Mouse (Mus musculus): ENCODE measurements around the gene Trp53tg5. TPM values are rescaled to one million over a fixed set of nuclear protein-coding genes. Genes with fewer than 3 reads are reported as not detected.

Gene Trp53tg5
- polyA plus RNA-seq, 1 experiment from 2014 or later: not detected

DNA sequence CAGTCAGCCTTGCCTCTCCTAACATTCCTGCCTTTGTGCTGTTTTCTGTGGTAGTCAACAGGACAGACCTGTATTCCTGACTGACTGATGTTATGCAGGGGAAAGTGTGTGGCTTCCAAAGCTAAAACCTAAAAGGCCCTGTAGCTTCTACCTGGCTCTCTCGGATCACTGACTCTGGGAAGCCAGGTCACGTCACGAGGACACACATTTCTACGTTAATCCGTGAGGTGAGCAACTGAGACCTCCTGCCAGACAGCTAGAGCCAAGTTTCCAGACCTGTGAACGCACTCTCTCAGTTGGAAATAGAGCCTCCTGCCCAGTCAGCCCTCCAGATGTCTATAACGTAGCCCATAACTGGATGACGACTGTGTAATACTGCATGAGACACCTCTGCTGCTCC lies 51.5 kb downstream of the Trp53tg5 start:
- H3K4me3 ChIP-seq (ENCODE audit: low read depth, low read length): no peak overlapping the region
- H3K4me2 ChIP-seq (ENCODE audit: low read depth, low read length, severe bottlenecking): no peak overlapping the region
- H3K36me3 ChIP-seq (ENCODE audit: control insufficient read depth, insufficient read depth, low read length): no peaks in the 10 kb centered on the region
- WGBS: 90% methylated on average over 8 of the region's 8 CpGs
- H3K27me3 ChIP-seq (ENCODE audit: control insufficient read depth, insufficient read depth, low read length): no peaks in the 10 kb centered on the region
- H3K9ac ChIP-seq (ENCODE audit: low read length): no peak overlapping the region
- no peak for DNase-seq (ENCODE audit: low spot score)
- ATAC-seq (replicated peaks; ENCODE audit: low FRiP score): no peak
- H3K27ac ChIP-seq (ENCODE audit: low read depth, low read length): no peak overlapping the region
- no peaks in the 10 kb centered on the region for H3K4me1 ChIP-seq (replicated peaks; ENCODE audit: control insufficient read depth, insufficient read depth, low read length)
- no peaks in the 10 kb centered on the region for H3K9me3 ChIP-seq (ENCODE audit: control insufficient read depth, low read length)

DNA sequence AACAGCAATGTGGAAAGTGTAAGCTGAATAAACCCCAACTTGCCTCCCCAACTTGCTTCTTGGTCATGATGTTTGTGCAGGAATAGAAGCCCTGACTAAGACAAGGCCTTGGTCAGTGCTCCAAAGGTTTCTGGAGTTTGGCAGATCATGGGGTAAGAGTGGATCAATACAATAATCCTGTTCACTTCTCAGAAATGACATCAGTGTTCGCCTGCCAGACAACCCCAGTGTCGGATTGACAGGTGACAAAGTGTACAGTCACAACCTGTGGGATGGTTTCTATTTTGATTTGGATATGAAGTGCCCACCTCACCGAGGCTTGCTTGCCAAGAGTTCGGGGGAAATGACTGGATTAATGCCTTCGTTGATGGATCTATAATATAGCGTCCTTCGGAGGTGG lies 52.2 kb downstream of the Trp53tg5 start:
- Histone ChIP-seq H3K36me3 (ENCODE audit: control insufficient read depth, insufficient read depth, low read length) (no peaks in the 10 kb centered on the region), H3K4me3 (ENCODE audit: low read depth, low read length) (no peak overlapping the region), H3K9ac (ENCODE audit: low read length) (no peak overlapping the region), H3K27ac (ENCODE audit: low read depth, low read length) (no peak overlapping the region), H3K4me1 (replicated peaks; ENCODE audit: control insufficient read depth, insufficient read depth, low read length) (no peaks in the 10 kb centered on the region), H3K9me3 (ENCODE audit: control insufficient read depth, low read length) (no peaks in the 10 kb centered on the region), H3K4me2 (ENCODE audit: low read depth, low read length, severe bottlenecking) (no peak overlapping the region), H3K27me3 (ENCODE audit: control insufficient read depth, insufficient read depth, low read length) (no peaks in the 10 kb centered on the region)
- ATAC-seq (replicated peaks; ENCODE audit: low FRiP score) (no peak), DNase-seq (ENCODE audit: low spot score) (no peak)
- WGBS: 89% methylated on average over 7 of the region's 7 CpGs

Other genes with a start within 250 kb of the Trp53tg5 start
- gene Svs2, start 235.3 kb downstream of the Trp53tg5 start, polyA plus RNA-seq (2014; fragmentation: Nextera tagmentation; extraction: Ambion mirVana): not detected in 2 replicates
- not detected in 2 replicates for gene Svs3b, start 217.1 kb downstream of the Trp53tg5 start, polyA plus RNA-seq (2014; fragmentation: Nextera tagmentation; extraction: Ambion mirVana)
- gene Svs4, start 195.3 kb downstream of the Trp53tg5 start, polyA plus RNA-seq (2014; fragmentation: Nextera tagmentation; extraction: Ambion mirVana): not detected in 2 replicates
- gene Svs3a, start 184.5 kb downstream of the Trp53tg5 start, polyA plus RNA-seq (2014; fragmentation: Nextera tagmentation; extraction: Ambion mirVana): not detected in 2 replicates
- gene Svs6, start 157.0 kb downstream of the Trp53tg5 start, polyA plus RNA-seq (2014; fragmentation: Nextera tagmentation; extraction: Ambion mirVana): not detected in 2 replicates
- not detected in 2 replicates for gene Svs5, start 141.0 kb downstream of the Trp53tg5 start, polyA plus RNA-seq (2014; fragmentation: Nextera tagmentation; extraction: Ambion mirVana)
- gene Slpi, start 84.6 kb downstream of the Trp53tg5 start, polyA plus RNA-seq (2014; fragmentation: Nextera tagmentation; extraction: Ambion mirVana): 0.31 and 0.32 TPM in 2 replicates
- not detected in 2 replicates for gene Rbpjl, start 70.6 kb downstream of the Trp53tg5 start, polyA plus RNA-seq (2014; fragmentation: Nextera tagmentation; extraction: Ambion mirVana)
- not detected in 2 replicates for gene Matn4, start 68.6 kb downstream of the Trp53tg5 start, polyA plus RNA-seq (2014; fragmentation: Nextera tagmentation; extraction: Ambion mirVana)
- 15.3 and 15.9 TPM in 2 replicates for gene Sdc4, start 29.8 kb downstream of the Trp53tg5 start, polyA plus RNA-seq (2014; fragmentation: Nextera tagmentation; extraction: Ambion mirVana)
- gene Sys1, start 16.8 kb downstream of the Trp53tg5 start, polyA plus RNA-seq (2014; fragmentation: Nextera tagmentation; extraction: Ambion mirVana): 63.4 and 71.2 TPM in 2 replicates
- 3.2 and 7.3 TPM in 2 replicates for gene Gm20458, start 12.8 kb downstream of the Trp53tg5 start, polyA plus RNA-seq (2014; fragmentation: Nextera tagmentation; extraction: Ambion mirVana)
- 3.4 and 3.6 TPM in 2 replicates for gene Dbndd2, start 12.4 kb upstream of the Trp53tg5 start, polyA plus RNA-seq (2014; fragmentation: Nextera tagmentation; extraction: Ambion mirVana)
- 51.3 and 60.3 TPM in 2 replicates for gene Pigt, start 23.8 kb upstream of the Trp53tg5 start, polyA plus RNA-seq (2014; fragmentation: Nextera tagmentation; extraction: Ambion mirVana)
- 35.1 and 44.4 TPM in 2 replicates for gene Wfdc2, start 88.7 kb upstream of the Trp53tg5 start, polyA plus RNA-seq (2014; fragmentation: Nextera tagmentation; extraction: Ambion mirVana)
- not detected in 2 replicates for gene Spint3, start 99.7 kb upstream of the Trp53tg5 start, polyA plus RNA-seq (2014; fragmentation: Nextera tagmentation; extraction: Ambion mirVana)
- gene Wfdc6a, start 111.7 kb upstream of the Trp53tg5 start, polyA plus RNA-seq (2014; fragmentation: Nextera tagmentation; extraction: Ambion mirVana): not detected in 2 replicates
- gene Eppin, start 119.9 kb upstream of the Trp53tg5 start, polyA plus RNA-seq (2014; fragmentation: Nextera tagmentation; extraction: Ambion mirVana): not detected in 2 replicates
- gene Wfdc6b, start 139.8 kb upstream of the Trp53tg5 start, polyA plus RNA-seq (2014; fragmentation: Nextera tagmentation; extraction: Ambion mirVana): not detected in 2 replicates
- not detected in 2 replicates for gene Wfdc8, start 139.9 kb upstream of the Trp53tg5 start, polyA plus RNA-seq (2014; fragmentation: Nextera tagmentation; extraction: Ambion mirVana)
- not detected in 2 replicates for gene Wfdc16, start 165.1 kb upstream of the Trp53tg5 start, polyA plus RNA-seq (2014; fragmentation: Nextera tagmentation; extraction: Ambion mirVana)
- gene Wfdc10, start 182.3 kb upstream of the Trp53tg5 start, polyA plus RNA-seq (2014; fragmentation: Nextera tagmentation; extraction: Ambion mirVana): not detected in 2 replicates
- gene Wfdc9, start 182.9 kb upstream of the Trp53tg5 start, polyA plus RNA-seq (2014; fragmentation: Nextera tagmentation; extraction: Ambion mirVana): not detected in 2 replicates
- not detected in 2 replicates for gene Wfdc11, start 200.4 kb upstream of the Trp53tg5 start, polyA plus RNA-seq (2014; fragmentation: Nextera tagmentation; extraction: Ambion mirVana)
- gene Wfdc13, start 211.4 kb upstream of the Trp53tg5 start, polyA plus RNA-seq (2014; fragmentation: Nextera tagmentation; extraction: Ambion mirVana): not detected in 2 replicates
- gene Spint4, start 224.8 kb upstream of the Trp53tg5 start, polyA plus RNA-seq (2014; fragmentation: Nextera tagmentation; extraction: Ambion mirVana): not detected in 2 replicates
- gene Spint5, start 241.6 kb upstream of the Trp53tg5 start, polyA plus RNA-seq (2014; fragmentation: Nextera tagmentation; extraction: Ambion mirVana): not detected in 2 replicates

All from forebrain, embryonic 11.5 days (tissue).